Mouse (Mus musculus) frontal cortex, adult (tissue): ENCODE results near the gene Itga3.

Experiments
- ATAC-seq: cut with Nextera tagmentation; 2 replicates; pipeline ENCODE4 v1.9.2; 2017; ENCODE audit warnings: mild to moderate bottlenecking, moderate library complexity, mixed read lengths; ENCODE audit not compliant: low TSS enrichment

Gene Itga3

DNA sequence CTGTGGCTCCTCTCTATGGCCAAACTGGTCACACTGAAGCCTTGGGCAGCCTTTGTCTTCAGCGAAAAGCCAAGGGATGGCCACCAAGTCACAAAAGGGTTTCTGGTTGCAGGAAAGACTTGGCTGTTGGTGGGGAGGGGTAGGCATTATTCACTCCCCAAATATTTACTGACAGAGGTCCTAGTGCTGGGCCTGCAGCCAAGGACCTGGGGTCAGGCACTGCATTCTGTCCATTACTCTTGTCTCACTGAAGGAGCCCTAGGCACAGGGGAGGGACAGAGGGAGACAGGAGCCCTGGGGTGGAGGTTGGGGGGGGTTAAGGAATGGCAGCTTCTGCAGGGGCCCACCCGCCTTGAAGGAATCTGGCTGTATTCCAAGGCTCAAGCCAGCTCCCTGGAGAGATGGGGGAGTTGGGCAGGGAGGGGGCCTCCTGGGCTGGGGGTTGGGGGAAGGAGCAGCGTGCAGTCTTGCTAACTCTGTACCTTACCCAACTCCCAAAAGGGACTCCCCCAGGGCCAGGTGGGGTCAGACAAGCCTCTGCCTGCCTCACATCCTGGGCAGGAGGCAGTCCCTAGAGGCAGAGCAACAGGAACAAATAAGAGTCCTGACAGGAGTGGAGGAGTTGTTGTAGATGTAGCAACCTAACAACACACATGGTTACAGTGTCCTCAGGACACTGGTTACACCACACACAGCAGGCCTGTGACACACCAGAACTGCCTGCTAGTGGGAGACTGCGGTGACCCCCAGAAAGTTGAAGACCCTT lies 20.2 kb upstream of the Itga3 start:
- ATAC-seq: no peak

DNA sequence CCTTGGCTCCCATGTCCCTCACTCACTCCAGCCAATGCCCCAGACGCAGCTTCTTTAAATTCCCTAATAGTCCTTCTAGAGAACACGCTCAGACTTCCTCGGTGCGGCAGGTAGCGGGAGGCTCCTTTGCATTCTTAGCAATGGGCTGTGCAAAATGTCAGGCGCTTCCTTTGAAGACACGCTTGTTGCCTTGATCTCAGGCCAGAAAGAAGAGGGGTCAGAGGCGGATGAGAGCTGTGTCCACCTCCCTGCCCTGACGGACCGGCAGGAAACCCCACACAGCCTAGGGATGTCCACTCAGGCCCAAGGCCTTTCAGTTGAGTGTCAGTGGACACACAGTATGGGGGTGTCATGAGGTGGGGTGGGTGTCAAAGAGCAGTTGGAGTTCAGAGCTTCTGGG lies 19.0 kb upstream of the Itga3 start:
- no peak for ATAC-seq

DNA sequence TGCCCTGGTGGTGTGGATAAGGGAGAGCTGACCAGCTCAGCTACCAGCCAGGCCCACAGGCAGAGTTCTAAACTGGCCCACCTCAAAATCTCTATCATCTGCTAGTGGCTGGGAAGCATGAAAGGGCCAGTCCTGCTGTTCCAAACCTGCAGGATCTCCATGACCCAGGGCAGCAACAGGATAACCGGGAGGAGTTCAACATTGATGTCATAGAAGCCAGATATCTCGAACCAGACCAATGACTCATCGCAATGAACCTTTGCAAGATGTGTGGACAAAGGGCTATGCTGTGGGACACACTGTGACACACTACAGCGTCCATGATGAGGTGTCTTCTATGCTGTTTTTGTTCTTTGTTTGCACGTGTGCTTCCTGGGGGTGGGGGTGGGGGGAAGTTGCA lies 16.5 kb upstream of the Itga3 start:
- ATAC-seq: no peak

DNA sequence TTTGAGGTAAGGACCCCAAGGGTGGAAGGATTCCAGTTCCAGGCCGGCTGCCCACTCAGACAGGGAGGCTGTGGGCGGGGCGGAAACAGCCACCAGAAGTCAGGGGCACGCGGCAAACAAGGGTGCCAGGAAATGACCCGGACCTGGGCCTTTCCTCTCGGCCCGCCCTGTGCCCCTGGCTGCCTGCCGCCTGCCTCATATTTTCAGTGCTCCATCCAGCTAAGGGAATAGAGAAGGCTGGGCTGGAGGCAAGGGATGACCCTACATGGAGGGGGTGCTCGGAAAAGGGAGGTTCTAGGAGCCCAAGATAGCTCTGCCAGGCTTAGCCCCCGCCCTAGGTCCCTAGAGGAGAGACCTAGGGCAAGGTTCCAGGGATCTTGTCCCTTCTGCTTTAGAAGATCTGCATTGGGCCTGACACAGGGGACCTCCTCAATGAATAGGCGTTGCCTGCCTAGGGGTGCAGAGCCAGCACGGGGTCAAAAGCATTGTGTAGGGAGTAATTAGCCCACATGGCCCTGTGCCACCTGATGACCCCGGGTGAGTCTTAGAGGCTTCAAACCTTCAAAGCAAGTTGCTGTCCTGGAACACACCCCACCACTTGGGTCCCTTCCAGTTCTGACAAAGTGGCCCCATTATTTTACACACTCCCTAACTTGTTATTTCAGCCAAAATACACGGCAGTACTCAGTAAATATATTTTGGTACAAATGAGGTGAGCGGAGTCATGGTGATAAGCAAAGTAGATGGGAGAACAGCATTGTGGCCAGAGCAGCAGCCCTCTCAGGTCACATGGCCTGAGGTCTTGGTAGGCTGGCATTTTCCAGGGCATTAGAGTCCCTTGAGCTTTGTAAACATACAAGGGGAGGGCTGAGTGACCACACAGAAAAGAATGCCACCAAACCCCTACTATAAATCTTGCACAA lies 12.5 kb upstream of the Itga3 start:
- ATAC-seq: no peak

DNA sequence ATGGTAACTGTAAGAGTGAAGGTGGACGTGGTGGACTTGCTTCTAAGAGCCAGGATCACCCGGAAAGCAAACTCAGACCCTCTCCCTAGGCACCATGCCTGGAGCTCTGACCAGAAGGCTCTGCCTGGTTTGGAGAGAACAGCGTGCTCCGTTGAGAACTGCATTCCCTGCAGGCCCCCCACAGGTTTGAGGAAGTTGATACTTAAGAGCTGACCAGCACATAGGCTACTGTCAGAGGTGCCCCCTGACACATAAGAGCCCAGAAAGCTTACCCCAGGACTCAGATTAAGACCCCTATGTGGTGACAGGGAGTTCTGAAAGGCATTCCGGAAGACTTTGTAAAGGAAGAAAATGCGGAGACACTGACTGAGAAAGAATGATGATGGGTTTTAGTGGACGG lies 11.7 kb upstream of the Itga3 start:
- ATAC-seq: no peak

DNA sequence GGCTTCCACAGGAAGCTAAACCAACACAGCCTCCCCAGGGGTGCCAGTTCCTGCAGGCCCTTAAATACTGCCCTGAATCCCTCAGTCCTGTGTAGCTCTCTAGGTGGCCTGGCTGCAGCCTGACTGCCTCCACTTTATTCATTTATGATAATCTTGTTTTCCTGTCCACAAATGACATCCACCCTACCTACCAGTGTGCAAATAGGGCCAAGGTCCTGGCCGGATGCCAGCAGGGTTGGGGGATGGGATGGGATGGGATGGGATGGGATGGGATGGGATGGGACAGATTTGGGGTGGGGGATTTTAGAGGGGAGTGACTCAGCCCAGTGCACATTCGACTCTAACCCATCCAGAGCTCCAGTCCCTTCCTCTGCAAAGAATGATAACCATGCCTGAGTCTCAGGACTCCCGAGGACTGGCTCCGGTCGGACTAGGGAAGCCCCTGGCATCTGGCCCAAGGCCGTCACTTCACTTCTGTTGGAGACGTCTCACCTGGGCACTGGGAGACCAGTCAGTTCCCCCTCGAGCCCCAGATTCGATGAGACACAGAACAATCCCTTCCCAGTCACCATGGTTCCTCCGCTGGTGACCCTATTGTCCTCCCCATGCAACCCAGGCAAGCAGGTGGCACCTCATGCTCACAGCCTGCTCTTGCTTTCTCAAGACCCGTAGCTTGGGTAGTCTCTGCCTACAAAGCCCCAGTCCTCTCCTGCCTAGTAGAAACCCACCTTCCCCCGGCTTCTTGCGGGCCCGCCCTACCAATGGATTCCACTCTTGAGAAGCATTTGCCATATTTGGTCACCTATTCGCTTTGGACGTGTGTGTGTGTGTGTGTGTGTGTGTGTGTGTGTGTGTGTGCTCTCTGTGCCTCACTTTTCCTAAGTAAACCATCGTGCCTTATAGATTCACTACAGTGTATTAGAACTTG lies 11.0 kb upstream of the Itga3 start:
- ATAC-seq: no peak

DNA sequence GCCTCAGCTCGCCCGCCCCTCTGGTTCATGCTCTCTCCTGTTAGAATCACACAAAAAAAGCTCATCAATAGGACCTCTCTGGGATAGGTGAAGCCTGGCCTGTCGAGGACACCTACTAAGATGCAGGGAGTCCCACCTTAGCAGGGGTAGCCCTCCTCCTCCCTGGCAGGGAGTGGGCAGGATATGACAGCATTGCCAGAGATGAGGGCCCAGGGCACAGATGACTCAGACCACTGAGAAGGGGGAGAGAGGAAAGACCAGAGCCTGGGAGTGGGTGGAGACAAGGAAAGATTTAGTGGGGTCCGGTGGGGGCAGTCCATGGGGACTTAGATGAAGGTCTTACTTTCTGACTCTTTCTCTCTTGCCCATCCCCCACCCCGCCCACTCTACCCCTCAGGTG lies 9.6 kb upstream of the Itga3 start:
- ATAC-seq: no peak

DNA sequence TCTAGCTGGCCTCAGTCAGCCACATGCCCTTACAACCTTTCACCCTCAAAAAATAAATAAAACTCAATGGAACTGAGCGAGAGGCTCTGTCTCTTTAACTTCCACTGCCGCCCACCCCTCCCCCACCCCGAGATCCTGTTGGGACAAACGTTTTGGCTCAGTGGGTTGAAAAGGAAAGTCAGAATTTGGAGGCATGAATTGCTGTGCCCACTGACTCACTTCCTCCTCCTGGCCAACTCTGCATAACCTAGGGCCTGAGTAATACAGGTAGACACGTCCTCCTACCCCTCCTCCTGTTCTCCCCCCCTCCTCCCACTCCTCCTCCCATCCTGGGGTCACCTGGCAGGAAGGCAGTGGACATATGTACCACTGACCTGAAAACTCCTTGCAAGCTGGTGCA lies 9.1 kb upstream of the Itga3 start:
- ATAC-seq: no peak

DNA sequence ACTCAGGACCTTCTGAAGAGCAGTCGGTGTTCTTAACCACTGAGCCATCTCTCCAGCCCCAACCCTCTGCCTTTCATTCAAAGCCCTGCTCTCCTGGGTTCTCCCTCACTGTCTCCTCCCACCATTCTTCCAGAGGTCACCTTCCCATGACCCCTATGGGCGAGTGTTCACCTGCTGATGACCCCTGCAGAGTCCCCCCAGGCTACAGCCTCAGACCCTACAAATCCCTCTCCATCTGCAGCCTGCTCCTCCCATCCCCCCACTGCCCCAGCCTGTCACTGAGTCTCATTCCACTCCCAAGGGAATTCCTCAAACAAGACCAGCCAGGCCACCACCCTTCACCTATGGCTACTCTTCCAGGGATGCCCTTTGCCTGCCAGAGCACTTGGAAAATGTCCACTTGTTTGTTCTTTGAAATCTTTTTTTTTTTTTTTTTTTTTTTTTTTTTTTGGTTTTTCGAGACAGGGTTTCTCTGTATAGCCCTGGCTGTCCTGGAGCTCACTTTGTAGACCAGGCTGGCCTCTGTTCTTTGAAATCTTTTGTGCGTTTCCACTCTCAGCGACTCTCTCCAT lies 8.3 kb upstream of the Itga3 start:
- ATAC-seq: no peak

DNA sequence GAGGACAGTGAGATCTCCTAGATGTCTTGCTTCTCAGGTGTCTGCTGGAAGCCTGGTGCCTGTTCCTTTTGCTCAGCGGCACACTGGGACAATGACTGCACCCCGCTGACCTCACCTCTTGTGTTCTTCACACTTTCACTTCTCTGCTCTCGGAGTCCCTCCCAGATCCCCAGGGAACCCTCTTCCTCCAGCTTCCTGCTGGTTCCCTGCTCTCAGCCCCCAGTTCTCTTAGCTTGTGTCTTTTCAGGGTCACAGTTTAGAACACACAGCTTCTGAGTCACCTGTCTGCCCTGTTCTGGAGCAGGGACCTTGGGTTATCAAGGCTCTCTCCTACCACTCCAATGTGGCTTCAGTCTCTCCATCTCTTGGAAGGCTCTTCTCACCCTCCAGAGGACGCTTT lies 7.6 kb upstream of the Itga3 start:
- no peak for ATAC-seq

DNA sequence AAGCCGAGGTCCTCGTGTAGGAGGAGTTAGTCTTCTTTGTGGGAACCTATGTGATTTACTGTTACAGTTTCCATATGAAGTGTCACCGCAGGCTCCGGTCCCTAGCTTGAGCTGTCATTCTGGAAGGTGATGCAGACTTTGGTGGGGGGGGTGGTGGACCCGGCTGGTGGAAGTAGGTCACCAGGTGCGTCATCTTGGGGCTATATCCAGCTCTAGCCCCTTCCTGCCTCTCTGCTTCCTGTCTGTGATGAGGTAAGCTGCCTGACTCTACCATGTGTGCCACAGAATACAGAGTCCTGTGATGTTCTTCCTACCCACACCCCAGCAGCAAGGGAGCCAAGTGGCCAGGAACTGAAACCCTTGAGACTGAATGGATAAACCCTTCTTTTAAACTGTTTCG lies 6.3 kb upstream of the Itga3 start:
- ATAC-seq: no peak

DNA sequence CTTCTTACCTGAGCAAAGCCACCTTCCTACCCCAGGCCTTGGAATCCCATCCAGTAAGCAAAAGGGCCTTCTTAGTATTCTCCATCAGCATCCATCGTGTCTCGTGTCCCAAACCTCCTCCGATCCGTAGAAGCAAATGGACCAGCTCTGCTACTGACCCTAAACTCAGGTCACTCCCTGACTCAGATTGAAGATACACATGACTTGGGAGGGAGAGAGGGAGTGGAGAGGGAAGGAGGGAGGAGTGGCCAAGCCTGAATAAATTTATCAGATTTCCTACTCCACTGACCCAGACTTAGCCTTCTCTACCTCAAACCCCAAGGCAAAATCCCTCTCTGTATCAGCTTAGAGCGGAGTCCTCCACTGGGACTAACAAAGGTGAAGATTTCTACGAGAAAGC lies 4.2 kb upstream of the Itga3 start:
- ATAC-seq: no peak

DNA sequence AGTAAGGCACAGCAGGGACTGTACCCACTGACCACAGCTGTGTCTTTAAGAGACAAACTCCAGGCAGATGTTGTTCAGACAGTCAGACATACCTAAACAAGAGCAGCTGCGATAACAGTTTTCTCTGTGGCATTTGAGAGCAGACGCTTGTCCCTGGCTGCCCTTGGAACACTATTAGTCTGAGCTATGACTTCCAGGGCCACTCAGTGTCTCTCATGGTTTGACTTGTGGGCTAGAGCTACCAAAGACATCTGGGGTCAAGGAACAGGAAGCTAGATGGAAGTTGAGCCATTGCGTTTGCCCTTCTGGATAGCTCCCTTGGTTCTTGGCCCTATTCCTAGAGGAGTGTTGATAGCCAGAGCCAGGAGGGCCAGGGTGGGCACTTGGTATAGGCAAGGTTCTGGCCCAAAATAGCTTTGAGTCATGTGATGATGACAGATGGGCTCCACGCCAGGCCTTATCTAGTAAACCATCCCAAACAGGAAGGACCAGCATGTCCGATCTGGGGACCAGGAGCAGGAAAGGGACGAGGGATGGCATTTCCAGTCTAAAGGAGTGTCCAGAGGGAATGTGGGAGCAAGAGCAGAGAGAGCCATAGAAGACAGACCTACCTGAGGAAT lies 2.8 kb upstream of the Itga3 start:
- no peak for ATAC-seq

DNA sequence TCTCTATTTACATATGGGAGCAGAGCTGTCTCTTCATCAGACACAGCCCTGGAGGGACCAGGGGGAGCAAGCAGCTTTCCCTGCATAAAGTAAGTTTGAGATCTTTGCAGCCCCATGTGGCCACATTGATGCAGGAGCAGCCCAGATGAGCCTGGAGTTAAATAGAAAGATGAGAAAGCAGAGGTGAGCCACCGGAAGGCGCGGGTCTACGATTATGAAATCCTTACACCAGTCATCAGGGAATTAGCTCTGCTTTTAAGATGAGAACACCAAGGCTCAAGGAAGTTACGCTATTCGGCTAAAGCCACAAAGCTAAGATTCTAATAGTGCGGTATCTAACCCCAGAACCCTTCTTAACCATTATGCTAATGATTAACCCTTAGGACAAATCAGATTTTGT lies 1.4 kb upstream of the Itga3 start:
- ATAC-seq: no peak

DNA sequence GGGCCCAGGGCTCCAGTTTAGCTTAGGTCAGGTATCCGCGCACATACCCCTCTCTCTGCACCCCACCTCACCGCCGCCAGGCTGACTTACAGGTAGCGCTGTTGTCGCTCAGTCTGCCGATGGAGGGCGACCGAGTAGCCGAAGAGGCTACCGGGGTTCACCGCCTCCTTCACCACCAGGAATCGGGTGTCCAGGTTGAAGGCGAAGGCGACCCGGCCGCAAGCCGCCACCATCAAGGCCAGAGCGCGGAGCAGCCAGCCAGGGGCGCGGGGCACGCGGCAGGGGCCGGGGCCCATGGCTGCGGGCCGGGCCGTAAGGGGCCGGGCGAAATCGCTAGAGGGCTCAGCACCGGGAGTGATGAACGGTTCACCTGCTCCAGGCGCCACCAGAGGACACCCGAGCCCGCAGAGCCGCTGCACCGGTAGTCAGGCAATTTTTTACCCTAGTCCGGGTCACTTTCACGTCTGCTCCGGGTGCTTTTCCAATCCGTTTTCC lies 513 bp downstream of the Itga3 start:
- ATAC-seq: peak; percentile 64

DNA sequence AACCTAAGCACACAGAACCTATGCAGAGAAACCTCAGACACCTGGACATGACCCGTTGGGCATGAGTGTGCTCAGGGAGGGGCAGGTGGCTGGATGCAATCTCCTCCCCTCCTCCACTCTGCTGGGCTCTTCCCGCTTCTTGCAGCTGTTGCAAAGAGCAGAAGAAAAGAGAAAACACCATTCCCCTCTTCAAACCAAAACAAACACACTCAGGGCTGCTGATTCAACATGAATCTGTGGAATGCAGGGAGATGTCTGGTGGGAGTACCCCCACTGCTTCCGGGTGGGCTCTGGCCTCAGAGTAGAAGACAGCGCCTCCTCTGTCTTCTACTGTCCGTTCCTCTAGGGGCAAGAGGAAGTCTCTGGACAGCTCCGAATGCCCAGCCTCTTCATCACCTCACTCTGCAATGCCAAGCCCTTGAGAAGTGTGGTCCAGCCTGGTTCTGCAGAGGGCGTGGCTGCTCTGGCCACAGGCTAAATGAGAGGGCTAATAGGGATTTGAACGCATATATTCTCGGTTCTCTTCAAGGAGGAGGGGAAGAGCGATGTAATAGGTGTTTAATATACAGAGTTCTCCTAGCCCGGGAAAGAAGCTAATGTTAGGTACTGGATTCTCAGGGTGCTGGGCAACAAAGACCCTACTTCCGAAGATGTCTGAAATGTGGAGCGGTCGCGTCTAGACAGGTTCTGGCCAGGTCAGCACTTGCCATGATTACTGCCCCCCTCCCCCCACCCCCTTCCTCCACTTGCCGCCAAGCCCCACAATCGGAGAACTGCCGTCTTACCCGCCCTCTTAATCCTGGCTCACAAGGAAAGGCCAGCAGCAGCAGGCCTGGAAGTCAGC lies 1.2 kb downstream of the Itga3 start:
- ATAC-seq: no peak

DNA sequence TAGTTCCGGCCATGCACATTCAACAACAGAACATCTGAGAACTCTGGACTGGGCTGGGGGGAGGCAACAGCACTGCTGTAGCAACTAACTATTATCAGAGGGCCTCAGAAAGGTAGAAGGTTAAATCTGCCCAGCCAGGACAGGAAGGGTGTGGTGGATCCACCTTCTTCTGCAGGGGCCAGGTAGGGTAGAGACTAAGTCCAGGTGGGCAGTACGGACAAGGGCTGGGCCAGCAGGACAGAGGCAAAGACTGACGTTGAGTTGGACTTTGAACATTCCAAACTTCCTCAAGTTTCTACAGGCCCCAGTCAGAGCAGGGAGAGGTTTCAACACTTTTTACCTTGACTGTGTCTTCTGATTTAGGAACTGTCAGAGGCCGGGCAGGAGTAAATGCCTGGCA lies 1.9 kb downstream of the Itga3 start:
- ATAC-seq: no peak

DNA sequence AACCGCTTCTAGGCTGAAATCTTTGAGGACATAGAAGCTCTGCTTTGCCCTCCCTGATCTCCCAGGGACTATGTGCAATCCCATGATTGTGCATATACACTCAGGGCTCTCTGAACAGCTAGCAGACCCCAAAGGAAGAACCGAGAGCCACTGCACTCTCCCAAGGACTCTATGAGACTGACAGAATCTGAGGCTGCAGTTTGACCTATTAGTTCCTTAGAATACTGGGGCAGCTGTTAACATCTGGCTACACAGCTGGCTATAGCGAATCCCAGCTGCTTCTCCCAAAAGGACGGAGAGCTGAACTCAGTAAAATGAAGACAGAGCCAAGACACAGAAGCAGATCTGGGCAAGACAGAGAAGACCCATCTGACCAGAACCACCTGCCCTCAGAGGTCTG lies 2.8 kb downstream of the Itga3 start:
- no peak for ATAC-seq

DNA sequence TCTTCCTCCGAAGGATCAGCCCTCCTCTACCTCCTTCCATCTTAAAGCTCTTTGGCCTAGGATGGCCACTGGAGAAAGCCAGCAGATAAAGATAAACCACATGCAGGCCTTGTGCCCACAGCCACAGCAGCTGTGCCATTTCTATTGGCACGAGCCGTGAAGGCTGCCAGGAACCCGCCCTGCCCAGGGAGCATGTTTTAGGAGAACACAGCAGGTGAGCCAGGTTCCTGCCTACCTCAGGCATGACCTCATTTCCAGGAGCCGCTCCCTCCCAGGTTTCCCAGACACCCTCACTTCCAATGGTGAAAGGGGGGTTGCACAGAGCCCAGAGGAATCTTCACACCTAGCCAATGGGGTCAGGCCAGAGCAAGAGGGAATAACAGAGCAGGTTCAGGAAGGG lies 3.8 kb downstream of the Itga3 start:
- ATAC-seq: no peak

DNA sequence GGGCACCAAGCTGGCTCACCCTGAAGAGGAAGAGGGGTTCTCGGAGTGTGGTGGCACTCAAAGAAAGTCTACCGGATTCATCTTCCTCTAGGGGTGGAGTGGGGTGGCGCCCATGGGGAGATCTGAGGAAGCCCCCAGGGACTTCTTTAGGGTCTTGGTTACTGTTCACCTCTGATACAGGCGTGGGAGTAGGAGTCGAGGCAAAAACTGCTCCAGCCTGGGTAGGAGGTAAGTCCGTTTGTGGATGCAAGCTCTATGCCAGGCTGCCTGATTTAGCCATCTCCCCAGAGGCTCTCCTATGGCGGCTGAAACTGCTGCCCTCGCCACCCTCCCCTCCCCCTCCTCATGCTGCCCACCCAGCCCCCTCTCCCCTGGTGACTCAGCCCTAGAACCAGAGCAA lies 4.5 kb downstream of the Itga3 start:
- no peak for ATAC-seq
